Mouse (Mus musculus): ENCODE data around the gene Hmga2. TPM values are rescaled to one million over a fixed set of nuclear protein-coding genes. Genes with fewer than 3 reads are reported as not detected.

The Hmga2 gene
- polyA plus RNA-seq, 1 experiment from 2014 or later, result 0.45 TPM

- H3K4me3 ChIP-seq (ENCODE audit: low read depth, low read length), result peak overlapping the region; percentile 54
- under 1% methylated on average over 21 of the region's 21 CpGs for WGBS
- ATAC-seq, result no peak
- peak overlapping the region; percentile 97 for H3K4me2 ChIP-seq (ENCODE audit: low read length)
- H3K27me3 ChIP-seq (ENCODE audit: control insufficient read depth, insufficient read depth, low read depth, low read length), result peaks cover 8% of the 10 kb centered on the region
- H3K27ac ChIP-seq (ENCODE audit: low read length), result no peak overlapping the region
- no peaks in the 10 kb centered on the region for H3K9me3 ChIP-seq (replicated peaks; ENCODE audit: control insufficient read depth, low read length, poor library complexity, severe bottlenecking)
- H3K4me1 ChIP-seq (ENCODE audit: control insufficient read depth, insufficient read depth, low read length), result peaks cover 42% of the 10 kb centered on the region
- no peaks in the 10 kb centered on the region for H3K36me3 ChIP-seq (ENCODE audit: control insufficient read depth, insufficient read depth, low read length)
- H3K9ac ChIP-seq (ENCODE audit: low read depth, low read length), result peak overlapping the region; percentile 36; the same call in 1 of the 2 replicates
These were observed 1.2 kb upstream of the Hmga2 start for GRCm38 (mm10) chr10:120477501-120477900.

GRCm38 (mm10) chr10:120476516-120477336 is 457 bp upstream of the Hmga2 start:
- under 1% methylated on average over 51 of the region's 52 CpGs for WGBS
- H3K27ac ChIP-seq (ENCODE audit: low read length), result no peak overlapping the region

GRCm38 (mm10) chr10:120475041-120475541 is 1.2 kb downstream of the Hmga2 start:
- Histone ChIP-seq H3K4me2 (ENCODE audit: low read length) (peak overlapping the region; percentile 97), H3K9me3 (replicated peaks; ENCODE audit: control insufficient read depth, low read length, poor library complexity, severe bottlenecking) (no peaks in the 10 kb centered on the region), H3K27ac (ENCODE audit: low read length) (peak overlapping the region; percentile 52; the same call in 1 of the 2 replicates), H3K36me3 (ENCODE audit: control insufficient read depth, insufficient read depth, low read length) (no peaks in the 10 kb centered on the region), H3K4me1 (ENCODE audit: control insufficient read depth, insufficient read depth, low read length) (peaks cover 42% of the 10 kb centered on the region), H3K9ac (ENCODE audit: low read depth, low read length) (peak overlapping the region; percentile 63), H3K27me3 (ENCODE audit: control insufficient read depth, insufficient read depth, low read depth, low read length) (peaks cover 8% of the 10 kb centered on the region), H3K4me3 (ENCODE audit: low read depth, low read length) (peak overlapping the region; percentile 54)
- peak; percentile 47 for ATAC-seq
- WGBS, result under 1% methylated on average over 45 of the region's 45 CpGs

More at GRCm38 (mm10) chr10:120476516-120477336, 457 bp upstream of the Hmga2 start:
- peak; percentile 78 for ATAC-seq
- Histone ChIP-seq H3K4me2 (ENCODE audit: low read length) (peak overlapping the region; percentile 97), H3K36me3 (ENCODE audit: control insufficient read depth, insufficient read depth, low read length) (no peaks in the 10 kb centered on the region), H3K9me3 (replicated peaks; ENCODE audit: control insufficient read depth, low read length, poor library complexity, severe bottlenecking) (no peaks in the 10 kb centered on the region), H3K4me3 (ENCODE audit: low read depth, low read length) (peak overlapping the region; percentile 54), H3K4me1 (ENCODE audit: control insufficient read depth, insufficient read depth, low read length) (peaks cover 42% of the 10 kb centered on the region), H3K27me3 (ENCODE audit: control insufficient read depth, insufficient read depth, low read depth, low read length) (peaks cover 8% of the 10 kb centered on the region), H3K9ac (ENCODE audit: low read depth, low read length) (peak overlapping the region; percentile 63)

- H3K4me3 ChIP-seq (ENCODE audit: low read depth, low read length), result peak overlapping the region; percentile 54
- no peak overlapping the region for H3K9ac ChIP-seq (ENCODE audit: low read depth, low read length)
- peak overlapping the region; percentile 97 for H3K4me2 ChIP-seq (ENCODE audit: low read length)
- H3K27ac ChIP-seq (ENCODE audit: low read length), result no peak overlapping the region
- peaks cover 8% of the 10 kb centered on the region for H3K27me3 ChIP-seq (ENCODE audit: control insufficient read depth, insufficient read depth, low read depth, low read length)
- no peak for ATAC-seq
- no peaks in the 10 kb centered on the region for H3K36me3 ChIP-seq (ENCODE audit: control insufficient read depth, insufficient read depth, low read length)
- peaks cover 42% of the 10 kb centered on the region for H3K4me1 ChIP-seq (ENCODE audit: control insufficient read depth, insufficient read depth, low read length)
- WGBS, result 2% methylated on average over 20 of the region's 20 CpGs
- no peaks in the 10 kb centered on the region for H3K9me3 ChIP-seq (replicated peaks; ENCODE audit: control insufficient read depth, low read length, poor library complexity, severe bottlenecking)
These were observed 2.0 kb downstream of the Hmga2 start for GRCm38 (mm10) chr10:120474301-120474700.

GRCm38 (mm10) chr10:120473218-120473617 is 3.1 kb downstream of the Hmga2 start:
- WGBS, result 36% methylated on average over 4 of the region's 4 CpGs
- Histone ChIP-seq H3K27ac (ENCODE audit: low read length) (no peak overlapping the region), H3K4me1 (ENCODE audit: control insufficient read depth, insufficient read depth, low read length) (peaks cover 41% of the 10 kb centered on the region), H3K9me3 (replicated peaks; ENCODE audit: control insufficient read depth, low read length, poor library complexity, severe bottlenecking) (no peaks in the 10 kb centered on the region), H3K36me3 (ENCODE audit: control insufficient read depth, insufficient read depth, low read length) (no peaks in the 10 kb centered on the region), H3K9ac (ENCODE audit: low read depth, low read length) (no peak overlapping the region), H3K27me3 (ENCODE audit: control insufficient read depth, insufficient read depth, low read depth, low read length) (peaks cover 5% of the 10 kb centered on the region), H3K4me3 (ENCODE audit: low read depth, low read length) (no peak overlapping the region), H3K4me2 (ENCODE audit: low read length) (no peak overlapping the region)
- ATAC-seq, result no peak

- Histone ChIP-seq H3K27ac (ENCODE audit: low read length) (no peak overlapping the region), H3K9ac (ENCODE audit: low read depth, low read length) (no peak overlapping the region), H3K4me2 (ENCODE audit: low read length) (no peak overlapping the region), H3K9me3 (replicated peaks; ENCODE audit: control insufficient read depth, low read length, poor library complexity, severe bottlenecking) (no peaks in the 10 kb centered on the region), H3K27me3 (ENCODE audit: control insufficient read depth, insufficient read depth, low read depth, low read length) (peaks cover 5% of the 10 kb centered on the region), H3K36me3 (ENCODE audit: control insufficient read depth, insufficient read depth, low read length) (no peaks in the 10 kb centered on the region), H3K4me1 (ENCODE audit: control insufficient read depth, insufficient read depth, low read length) (peaks cover 35% of the 10 kb centered on the region), H3K4me3 (ENCODE audit: low read depth, low read length) (no peak overlapping the region)
- 70% methylated on average over 2 of the region's 2 CpGs for WGBS
- no peak for ATAC-seq
These were observed 3.7 kb downstream of the Hmga2 start for GRCm38 (mm10) chr10:120472606-120473005.

- 76% methylated on average over 5 of the region's 5 CpGs for WGBS
- no peaks in the 10 kb centered on the region for H3K9me3 ChIP-seq (replicated peaks; ENCODE audit: control insufficient read depth, low read length, poor library complexity, severe bottlenecking)
- no peaks in the 10 kb centered on the region for H3K36me3 ChIP-seq (ENCODE audit: control insufficient read depth, insufficient read depth, low read length)
- H3K4me1 ChIP-seq (ENCODE audit: control insufficient read depth, insufficient read depth, low read length), result 0 out of 2 replicates have a peak, but pooled peaks cover 3% of the 10 kb centered on the region
- H3K9ac ChIP-seq (ENCODE audit: low read depth, low read length), result no peak overlapping the region
- no peaks in the 10 kb centered on the region for H3K27me3 ChIP-seq (ENCODE audit: control insufficient read depth, insufficient read depth, low read depth, low read length)
- H3K27ac ChIP-seq (ENCODE audit: low read length), result no peak overlapping the region
- ATAC-seq, result no peak
- H3K4me3 ChIP-seq (ENCODE audit: low read depth, low read length), result no peak overlapping the region
- H3K4me2 ChIP-seq (ENCODE audit: low read length), result no peak overlapping the region
These were observed 11.1 kb downstream of the Hmga2 start for GRCm38 (mm10) chr10:120465121-120465520.

- Histone ChIP-seq H3K4me3 (ENCODE audit: low read depth, low read length) (no peak overlapping the region), H3K9me3 (replicated peaks; ENCODE audit: control insufficient read depth, low read length, poor library complexity, severe bottlenecking) (no peaks in the 10 kb centered on the region), H3K4me2 (ENCODE audit: low read length) (no peak overlapping the region), H3K27ac (ENCODE audit: low read length) (no peak overlapping the region), H3K36me3 (ENCODE audit: control insufficient read depth, insufficient read depth, low read length) (no peaks in the 10 kb centered on the region), H3K27me3 (ENCODE audit: control insufficient read depth, insufficient read depth, low read depth, low read length) (no peaks in the 10 kb centered on the region), H3K4me1 (ENCODE audit: control insufficient read depth, insufficient read depth, low read length) (0 out of 2 replicates have a peak, but pooled peaks cover 3% of the 10 kb centered on the region), H3K9ac (ENCODE audit: low read depth, low read length) (no peak overlapping the region)
- WGBS, result 26% methylated on average over 5 of the region's 5 CpGs
- ATAC-seq, result no peak
These were observed 14.5 kb downstream of the Hmga2 start for GRCm38 (mm10) chr10:120461769-120462168.

GRCm38 (mm10) chr10:120461301-120461700 is 15.0 kb downstream of the Hmga2 start:
- H3K27me3 ChIP-seq (ENCODE audit: control insufficient read depth, insufficient read depth, low read depth, low read length), result no peaks in the 10 kb centered on the region
- H3K36me3 ChIP-seq (ENCODE audit: control insufficient read depth, insufficient read depth, low read length), result no peaks in the 10 kb centered on the region
- H3K9ac ChIP-seq (ENCODE audit: low read depth, low read length), result no peak overlapping the region
- H3K4me1 ChIP-seq (ENCODE audit: control insufficient read depth, insufficient read depth, low read length), result 0 out of 2 replicates have a peak, but pooled peaks cover 3% of the 10 kb centered on the region
- no peak overlapping the region for H3K4me2 ChIP-seq (ENCODE audit: low read length)
- H3K4me3 ChIP-seq (ENCODE audit: low read depth, low read length), result no peak overlapping the region
- no peak overlapping the region for H3K27ac ChIP-seq (ENCODE audit: low read length)
- 75% methylated on average over 5 of the region's 5 CpGs for WGBS
- no peak for ATAC-seq
- H3K9me3 ChIP-seq (replicated peaks; ENCODE audit: control insufficient read depth, low read length, poor library complexity, severe bottlenecking), result no peaks in the 10 kb centered on the region

Data from midbrain, embryonic 16.5 days (tissue).